Mouse (Mus musculus): ENCODE data around the gene Usp22. TPM values are rescaled to one million over a fixed set of nuclear protein-coding genes. Genes with fewer than 3 reads are reported as not detected.

The Usp22 gene
- polyA plus RNA-seq, 1 experiment = 8.1 TPM

DNA sequence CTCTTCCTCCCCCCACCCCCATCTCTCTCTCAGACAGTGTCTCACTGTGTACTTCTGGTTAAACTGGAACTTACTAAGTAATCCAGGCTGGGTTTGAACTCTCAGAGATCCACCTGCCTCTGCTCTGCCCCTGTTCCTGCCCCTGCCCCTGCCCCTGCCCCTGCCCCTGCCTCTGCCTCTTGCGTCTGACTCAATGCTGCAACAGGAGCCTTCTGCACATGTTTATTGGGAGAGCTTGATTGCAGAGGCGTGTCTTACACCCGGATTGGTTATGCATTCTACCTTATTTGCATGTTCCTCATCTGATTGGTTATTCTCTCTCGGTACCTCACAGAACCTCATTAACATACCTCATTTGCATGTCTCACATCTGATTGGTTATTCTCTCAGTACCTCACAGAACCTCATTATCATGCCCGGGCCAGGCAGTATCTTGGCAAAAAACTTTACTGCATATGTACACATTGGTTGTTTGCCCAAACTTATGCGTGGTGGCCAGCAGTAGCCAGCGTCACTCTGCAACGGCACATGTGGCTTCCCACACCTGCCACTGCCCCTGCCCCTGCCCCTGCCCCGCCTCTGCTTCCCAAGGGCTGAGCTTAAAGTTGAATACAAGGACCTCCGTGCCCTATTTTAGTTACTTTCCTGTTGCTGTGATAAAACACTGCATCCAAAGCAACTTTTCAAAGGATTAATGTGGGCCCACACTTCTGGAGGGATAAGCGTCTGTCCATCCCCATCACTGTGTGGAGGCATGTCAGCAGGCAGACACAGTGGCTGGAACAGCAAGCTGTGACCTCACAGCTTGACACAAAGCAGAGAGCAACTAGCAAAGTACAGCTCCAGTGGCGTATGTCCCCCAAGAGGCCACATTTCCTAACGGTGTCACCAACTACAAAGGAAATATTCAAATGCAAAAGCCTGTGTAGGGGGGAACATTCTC, 72.2 kb downstream of the Usp22 start:
- TF ChIP-seq GATA1 (IDR thresholded peaks at IDR 0.05; ENCODE audit: low read length) = no peak

Other genes starting within 250 kb of the Usp22 start
- gene Map2k3, start 243.0 kb downstream of the Usp22 start, polyA plus RNA-seq (2012) = 284 and 406 TPM in 2 replicates
- not detected in 2 replicates for gene Kcnj12, start 152.5 kb downstream of the Usp22 start, polyA plus RNA-seq (2012)
- gene Tnfrsf13b, start 48.3 kb downstream of the Usp22 start, polyA plus RNA-seq (2012) = 79.6 and 100 TPM in 2 replicates
- not detected in 2 replicates for gene Aldh3a1, start 32.5 kb upstream of the Usp22 start, polyA plus RNA-seq (2012)
- gene Aldh3a2, start 92.4 kb upstream of the Usp22 start, polyA plus RNA-seq (2012) = 1.5 and 2.8 TPM in 2 replicates
- not detected in 2 replicates for gene Slc47a2, start 167.8 kb upstream of the Usp22 start, polyA plus RNA-seq (2012)
- not detected in 2 replicates for gene Slc47a1, start 203.3 kb upstream of the Usp22 start, polyA plus RNA-seq (2012)

Measured in G1E-ER4 (cell line).